Mouse (Mus musculus) heart, embryonic 11.5 days (tissue): ENCODE measurements around the gene Cfap97d2. TPM values are rescaled to one million over a fixed set of nuclear protein-coding genes. Genes with fewer than 3 reads are reported as not detected.
A peak's percentile ranks its signal among the peaks of the same experiment; 100 is the strongest.

Source experiments
- ATAC-seq: fragments of 200-750 bp; cut with Nextera tagmentation; replicated peaks from 2 replicates; pipeline ENCODE4 v1.8.0; 2017; ENCODE audit warnings: moderate library complexity; ENCODE audit not compliant: insufficient number of reproducible peaks, low FRiP score, low TSS enrichment
- H3K27ac ChIP-seq: fragments of 300-500 bp; sonication (generic); 2 replicates; pipeline ENCODE4 v1.5.1; 2014; ENCODE audit warnings: mild to moderate bottlenecking, low read depth, low read length
- H3K27me3 ChIP-seq: fragments of 300-500 bp; sonication (generic); 2 replicates; pipeline ENCODE4 v1.6.1; 2014; ENCODE audit warnings: mild to moderate bottlenecking, low read length, mixed read lengths; ENCODE audit not compliant: control insufficient read depth, insufficient read depth
- H3K36me3 ChIP-seq: fragments of 300-500 bp; sonication (generic); 2 replicates; pipeline ENCODE4 v1.6.1; 2014; ENCODE audit warnings: mild to moderate bottlenecking, low read length, moderate library complexity, mixed read lengths; ENCODE audit not compliant: control insufficient read depth, insufficient read depth
- H3K4me1 ChIP-seq: fragments of 300-500 bp; sonication (generic); 2 replicates; pipeline ENCODE4 v1.6.1; 2014; ENCODE audit warnings: low read length; ENCODE audit not compliant: control insufficient read depth, insufficient read depth
- H3K4me2 ChIP-seq: fragments of 300-500 bp; sonication (generic); 2 replicates; pipeline ENCODE4 v1.6.1; 2014; ENCODE audit warnings: mild to moderate bottlenecking, moderate library complexity
- H3K4me3 ChIP-seq: fragments of 300-500 bp; sonication (generic); 2 replicates; pipeline ENCODE4 v1.5.1; 2014; ENCODE audit warnings: low read depth, low read length
- H3K9ac ChIP-seq: fragments of 300-500 bp; sonication (generic); 2 replicates; pipeline ENCODE4 v1.6.1; 2014; ENCODE audit warnings: mild to moderate bottlenecking, low read depth, low read length, moderate library complexity
- H3K9me3 ChIP-seq: fragments of 300-500 bp; sonication (generic); replicated peaks from 2 replicates; pipeline ENCODE4 v1.6.1; 2016; ENCODE audit warnings: low read length; ENCODE audit not compliant: control insufficient read depth
- WGBS: fragments of 180-500 bp; shearing (Covaris S2); extraction: QIAGEN DNeasy Blood & Tissue Kit; methylation state at CpG from one replicate; pipeline ENCODE4 v1.1.7; 2014; ENCODE audit not compliant: insufficient replicate concordance; 5-methylcytosine and 5-hydroxymethylcytosine counted together
- polyA plus RNA-seq: library from polyadenylated mRNA; unstranded; fragments of >200 nt; fragmentation: Nextera tagmentation; extraction: Ambion mirVana; gene quantifications from 2 replicates; pipeline ENCODE4 v1.2.1, GENCODE M21; 2014

Cfap97d2 gene
- polyA plus RNA-seq, 1 experiment from 2014 or later = not detected

DNA sequence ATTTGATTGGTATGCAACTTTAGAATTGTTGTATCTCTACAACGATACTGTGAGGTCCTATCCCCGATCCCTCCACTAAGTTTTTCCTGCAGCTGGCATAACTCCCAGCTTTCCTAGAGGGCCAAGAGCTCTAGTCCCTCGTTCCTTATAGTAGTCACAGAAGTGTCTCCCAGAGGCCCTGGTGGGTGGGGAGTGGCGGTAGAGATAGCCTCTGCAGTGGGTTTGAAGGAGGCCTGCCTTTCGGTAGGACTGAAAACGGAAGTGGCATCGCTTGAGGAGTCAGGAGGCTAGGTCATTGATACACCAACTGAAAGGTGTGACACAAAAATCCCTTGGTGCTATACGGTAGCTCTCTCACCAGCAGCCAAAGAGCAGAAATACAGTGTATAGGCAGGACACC is 27.5 kb upstream of the Cfap97d2 start:
- Histone ChIP-seq H3K4me3 (peak overlapping the region; percentile 72), H3K27me3 (peaks cover 4% of the 10 kb centered on the region; the same call in 1 of the 2 replicates), H3K4me1 (peaks cover 28% of the 10 kb centered on the region), H3K36me3 (no peaks in the 10 kb centered on the region), H3K4me2 (peak overlapping the region; percentile 77), H3K9me3 (no peaks in the 10 kb centered on the region), H3K9ac (0 out of 2 replicates have a peak overlapping the region, but pooled peaks have one; percentile 28), H3K27ac (no peak overlapping the region)
- 37% methylated on average over 8 of the region's 8 CpGs for WGBS
- no peak for ATAC-seq

DNA sequence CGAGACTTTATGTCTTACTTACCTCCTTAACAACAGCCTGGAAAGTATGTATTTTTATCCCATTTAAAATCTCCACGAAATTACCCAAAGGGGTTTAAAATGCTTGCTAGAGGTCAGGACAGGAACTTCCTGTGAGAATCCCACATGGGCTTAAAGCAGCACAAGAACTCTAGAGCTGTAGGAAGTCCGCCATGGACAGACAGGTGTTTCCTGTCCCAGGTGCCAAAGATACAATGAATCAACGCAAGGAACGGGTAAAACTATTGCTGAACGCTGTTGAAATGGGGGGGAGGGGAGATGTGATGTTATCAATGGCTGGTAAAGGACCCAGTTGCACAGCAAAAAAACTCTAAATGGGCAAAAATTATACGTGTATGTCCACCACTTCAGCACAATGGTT is 21.6 kb upstream of the Cfap97d2 start:
- Histone ChIP-seq H3K4me2 (no peak overlapping the region), H3K36me3 (no peaks in the 10 kb centered on the region), H3K9ac (no peak overlapping the region), H3K9me3 (peaks cover 3% of the 10 kb centered on the region; the same call in 1 of the 2 replicates), H3K4me3 (no peak overlapping the region), H3K4me1 (peaks cover 9% of the 10 kb centered on the region; the same call in 1 of the 2 replicates), H3K27me3 (peaks cover under 1% of the 10 kb centered on the region; the same call in 1 of the 2 replicates), H3K27ac (no peak overlapping the region)
- 53% methylated on average over 7 of the region's 7 CpGs for WGBS
- ATAC-seq = no peak

DNA sequence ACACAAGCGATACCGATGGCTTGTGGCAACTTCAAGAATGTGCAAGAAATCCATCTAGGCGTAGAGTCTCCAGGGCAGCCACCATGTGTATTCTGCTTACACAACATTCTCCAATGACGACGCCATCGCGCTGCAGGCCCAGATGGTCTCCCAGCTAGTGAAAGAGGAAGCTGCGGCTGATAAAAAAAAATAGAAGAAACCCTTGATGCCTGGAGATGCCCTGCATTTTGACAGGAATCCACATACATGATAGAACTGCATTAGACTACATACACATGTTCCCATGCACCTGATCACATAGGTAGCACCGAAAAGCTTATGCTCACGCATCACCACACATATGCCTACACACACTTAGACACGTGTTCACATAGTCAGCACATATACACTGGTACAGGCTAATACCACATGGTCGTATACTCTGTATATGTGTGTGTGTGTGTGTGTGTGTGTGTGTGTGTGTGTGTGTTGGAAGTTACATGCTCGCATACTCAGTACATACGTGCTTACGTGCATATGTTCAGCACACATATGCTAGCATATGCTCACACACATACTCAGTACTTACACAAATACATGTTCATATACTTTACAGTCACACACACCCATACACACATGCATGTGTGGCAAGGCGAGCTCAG is 19.9 kb upstream of the Cfap97d2 start:
- Histone ChIP-seq H3K9me3 (peaks cover 3% of the 10 kb centered on the region; the same call in 1 of the 2 replicates), H3K4me2 (no peak overlapping the region), H3K27ac (no peak overlapping the region), H3K9ac (no peak overlapping the region), H3K36me3 (no peaks in the 10 kb centered on the region), H3K27me3 (no peaks in the 10 kb centered on the region), H3K4me1 (peaks cover 9% of the 10 kb centered on the region; the same call in 1 of the 2 replicates), H3K4me3 (no peak overlapping the region)
- ATAC-seq = no peak; the same call in 1 of the 2 replicates
- WGBS = 87% methylated on average over 16 of the region's 16 CpGs

DNA sequence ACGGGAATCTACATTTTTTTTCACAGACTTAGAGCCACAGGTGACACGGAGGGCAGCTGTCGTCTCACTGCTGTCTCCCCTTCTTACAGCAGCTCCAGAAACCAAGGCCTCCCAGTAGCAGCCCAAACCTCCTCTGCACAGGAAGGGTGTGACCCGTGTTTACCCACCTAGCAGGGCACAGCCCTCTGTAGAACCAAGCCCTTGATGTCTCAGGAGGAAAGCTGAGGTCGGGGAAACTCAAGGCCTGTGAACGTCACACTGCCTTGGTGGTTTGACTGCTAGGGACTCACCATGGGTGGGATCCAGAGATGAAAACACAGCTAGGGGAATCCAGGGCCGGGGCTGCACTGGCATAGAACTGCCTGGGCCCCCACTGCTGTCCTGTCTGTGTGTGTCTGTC is 19.3 kb upstream of the Cfap97d2 start:
- H3K9me3 ChIP-seq = peaks cover 3% of the 10 kb centered on the region; the same call in 1 of the 2 replicates
- peaks cover 9% of the 10 kb centered on the region; the same call in 1 of the 2 replicates for H3K4me1 ChIP-seq
- ATAC-seq = no peak
- no peaks in the 10 kb centered on the region for H3K36me3 ChIP-seq
- no peak overlapping the region for H3K4me2 ChIP-seq
- H3K9ac ChIP-seq = no peak overlapping the region
- H3K27ac ChIP-seq = no peak overlapping the region
- H3K4me3 ChIP-seq = no peak overlapping the region
- H3K27me3 ChIP-seq = no peaks in the 10 kb centered on the region
- WGBS = 66% methylated on average over 7 of the region's 7 CpGs

DNA sequence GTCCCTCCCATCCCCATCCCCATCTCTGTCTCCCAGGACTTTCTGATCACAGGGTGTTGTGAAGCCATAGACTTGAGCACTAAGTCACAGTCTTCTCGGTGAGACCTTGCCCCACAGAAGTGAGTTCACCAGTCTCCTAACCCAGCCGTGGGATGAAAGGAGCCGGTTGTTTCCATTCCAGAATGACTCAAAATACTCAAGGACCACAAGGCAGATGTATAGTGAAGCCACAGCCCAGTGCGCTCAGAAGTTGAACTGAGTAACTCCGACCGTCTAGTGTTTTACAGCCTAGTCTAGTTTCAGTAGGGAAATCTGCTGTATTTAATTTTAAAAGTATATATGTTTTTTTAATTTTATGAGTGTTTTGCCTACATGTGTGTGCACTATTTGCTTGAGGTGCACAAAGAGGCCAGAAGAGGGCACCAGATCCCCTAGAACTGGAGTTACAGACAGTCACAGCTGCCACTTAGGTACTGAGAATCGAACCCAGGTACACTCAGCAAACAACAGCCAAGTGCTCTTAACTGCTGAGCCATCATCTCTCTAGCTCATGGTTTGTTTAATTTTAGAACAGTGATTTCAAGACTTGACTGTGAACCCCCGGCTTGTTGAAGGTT is 18.5 kb upstream of the Cfap97d2 start:
- Histone ChIP-seq H3K4me1 (peaks cover 9% of the 10 kb centered on the region; the same call in 1 of the 2 replicates), H3K27me3 (no peaks in the 10 kb centered on the region), H3K36me3 (no peaks in the 10 kb centered on the region), H3K27ac (no peak overlapping the region), H3K4me3 (no peak overlapping the region), H3K9me3 (peaks cover 3% of the 10 kb centered on the region; the same call in 1 of the 2 replicates), H3K4me2 (no peak overlapping the region), H3K9ac (no peak overlapping the region)
- WGBS = 90% methylated on average over 8 of the region's 8 CpGs
- ATAC-seq = no peak

DNA sequence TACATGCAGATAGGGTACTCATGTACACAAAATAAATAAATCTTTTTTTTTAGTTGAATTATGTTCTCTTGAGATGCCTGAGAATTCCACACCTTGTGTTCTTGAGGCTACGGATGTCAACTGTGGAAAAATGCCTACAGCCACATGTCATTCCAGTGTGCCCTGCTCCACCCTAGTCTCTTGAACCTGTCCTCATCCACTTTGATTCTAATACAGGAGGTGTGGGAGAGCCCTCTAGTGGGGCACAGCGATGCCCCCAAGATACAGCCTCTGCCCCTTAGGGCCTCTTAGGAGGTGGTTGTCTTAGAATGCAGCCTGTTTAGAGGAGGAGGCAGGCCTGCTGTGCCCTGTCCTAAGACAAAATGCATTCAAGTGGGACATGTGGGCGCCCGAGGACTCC is 17.7 kb upstream of the Cfap97d2 start:
- no peak overlapping the region for H3K9ac ChIP-seq
- peaks cover 3% of the 10 kb centered on the region; the same call in 1 of the 2 replicates for H3K9me3 ChIP-seq
- H3K27ac ChIP-seq = 0 out of 2 replicates have a peak overlapping the region, but pooled peaks have one; percentile 12
- no peaks in the 10 kb centered on the region for H3K36me3 ChIP-seq
- no peak for ATAC-seq
- H3K27me3 ChIP-seq = no peaks in the 10 kb centered on the region
- H3K4me3 ChIP-seq = no peak overlapping the region
- peaks cover 9% of the 10 kb centered on the region; the same call in 1 of the 2 replicates for H3K4me1 ChIP-seq
- no peak overlapping the region for H3K4me2 ChIP-seq
- 75% methylated on average over 4 of the region's 4 CpGs for WGBS

DNA sequence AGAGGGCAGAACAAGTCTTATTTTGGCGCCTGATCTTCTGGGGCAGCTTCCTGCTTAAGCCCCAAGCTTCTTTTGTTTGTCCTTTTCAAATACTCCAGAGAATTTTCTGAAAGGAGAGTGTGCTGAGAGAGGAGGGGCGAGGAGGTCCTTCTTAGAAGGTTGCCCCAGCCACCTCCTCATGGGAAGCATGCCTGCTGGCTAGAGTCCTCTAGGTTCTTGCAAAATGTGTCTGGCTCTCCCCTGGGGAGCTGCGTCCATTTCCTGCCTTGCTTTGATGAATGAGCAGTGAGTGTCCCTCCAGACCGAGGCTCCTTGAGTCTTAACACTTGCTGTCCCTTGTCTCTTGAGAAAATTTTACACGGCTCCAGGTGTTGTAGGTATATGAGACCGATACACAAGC is 17.2 kb upstream of the Cfap97d2 start:
- ATAC-seq = no peak
- Histone ChIP-seq H3K27ac (0 out of 2 replicates have a peak overlapping the region, but pooled peaks have one; percentile 12), H3K36me3 (no peaks in the 10 kb centered on the region)

DNA sequence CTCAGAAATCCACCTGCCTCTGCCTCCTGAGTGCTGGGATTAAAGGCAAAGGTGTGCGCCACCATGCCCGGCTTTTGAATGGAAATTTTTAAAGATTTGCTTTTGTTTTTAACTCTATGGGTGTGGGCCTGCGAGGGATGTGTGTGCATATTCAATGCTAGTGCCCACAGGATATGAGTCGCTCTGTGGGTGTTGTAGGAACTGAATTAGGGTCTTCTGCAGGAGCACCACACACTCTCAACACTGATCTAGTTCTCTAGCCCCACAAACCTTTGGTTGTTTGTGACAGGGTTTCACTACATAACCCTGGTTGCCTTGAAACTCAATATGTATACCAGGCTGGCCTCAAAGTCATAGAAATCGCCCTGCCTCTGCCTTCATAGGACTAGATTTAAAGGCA is 16.4 kb upstream of the Cfap97d2 start:
- WGBS = 80% methylated on average over 5 of the region's 5 CpGs
- no peak overlapping the region for H3K4me3 ChIP-seq

More for the DNA sequence above, 17.2 kb upstream of the Cfap97d2 start:
- H3K4me3 ChIP-seq = no peak overlapping the region
- peaks cover 3% of the 10 kb centered on the region; the same call in 1 of the 2 replicates for H3K9me3 ChIP-seq
- H3K9ac ChIP-seq = no peak overlapping the region
- no peaks in the 10 kb centered on the region for H3K27me3 ChIP-seq
- no peak overlapping the region for H3K4me2 ChIP-seq
- WGBS = 52% methylated on average over 6 of the region's 6 CpGs
- peaks cover 9% of the 10 kb centered on the region; the same call in 1 of the 2 replicates for H3K4me1 ChIP-seq

More for the DNA sequence above, 16.4 kb upstream of the Cfap97d2 start:
- no peak for ATAC-seq
- peaks cover 3% of the 10 kb centered on the region; the same call in 1 of the 2 replicates for H3K9me3 ChIP-seq
- no peaks in the 10 kb centered on the region for H3K36me3 ChIP-seq
- no peak overlapping the region for H3K27ac ChIP-seq
- H3K4me2 ChIP-seq = no peak overlapping the region
- H3K9ac ChIP-seq = no peak overlapping the region
- peaks cover 7% of the 10 kb centered on the region; the same call in 1 of the 2 replicates for H3K4me1 ChIP-seq
- H3K27me3 ChIP-seq = no peaks in the 10 kb centered on the region
